Mouse (Mus musculus) hindbrain, embryonic 16.5 days (tissue): Measurements from ENCODE around the gene Cep128. TPM values are rescaled to one million over a fixed set of nuclear protein-coding genes. Genes with fewer than 3 reads are reported as not detected.

Experiments used
- ATAC-seq: fragments of 200-750 bp; cut with Nextera tagmentation; 2 replicates; pipeline ENCODE4 v1.8.0; 2017; ENCODE audit warnings: moderate TSS enrichment, moderate library complexity
- H3K27ac ChIP-seq: fragments of 300-500 bp; sonication (generic); 2 replicates; pipeline ENCODE4 v1.5.1; 2014; ENCODE audit warnings: low read depth, mild to moderate bottlenecking, control low read depth, low read length, moderate library complexity
- H3K27me3 ChIP-seq: fragments of 300-500 bp; sonication (generic); replicated peaks from 2 replicates; pipeline ENCODE4 v1.6.1; 2014; ENCODE audit warnings: low read length; ENCODE audit not compliant: control insufficient read depth, insufficient read depth
- H3K36me3 ChIP-seq: fragments of 300-500 bp; sonication (generic); 2 replicates; pipeline ENCODE4 v1.6.1; 2014; ENCODE audit warnings: mild to moderate bottlenecking, low read length, moderate library complexity, mixed read lengths; ENCODE audit not compliant: control insufficient read depth, insufficient read depth
- H3K4me1 ChIP-seq: fragments of 300-500 bp; sonication (generic); 2 replicates; pipeline ENCODE4 v1.6.1; 2014; ENCODE audit warnings: low read depth, low read length; ENCODE audit not compliant: control insufficient read depth, insufficient read depth
- H3K4me2 ChIP-seq: fragments of 300-500 bp; sonication (generic); 2 replicates; pipeline ENCODE4 v1.6.1; 2014; ENCODE audit warnings: mild to moderate bottlenecking, low read length, control low read depth, moderate library complexity
- H3K4me3 ChIP-seq: fragments of 300-500 bp; sonication (generic); 2 replicates; pipeline ENCODE4 v1.5.1; 2014; ENCODE audit warnings: mild to moderate bottlenecking, low read length, control low read depth, moderate library complexity
- H3K9ac ChIP-seq: fragments of 300-500 bp; sonication (generic); 2 replicates; pipeline ENCODE4 v1.6.1; 2014; ENCODE audit warnings: low read depth, mild to moderate bottlenecking, control low read depth, low read length, moderate library complexity
- H3K9me3 ChIP-seq: fragments of 300-500 bp; sonication (generic); 2 replicates; pipeline ENCODE4 v1.6.1; 2014; ENCODE audit warnings: mild to moderate bottlenecking, low read length, moderate library complexity; ENCODE audit not compliant: control insufficient read depth
- WGBS: fragments of 180-500 bp; shearing (Covaris S2); extraction: QIAGEN DNeasy Blood & Tissue Kit; methylation state at CpG from one replicate; pipeline ENCODE4 v1.1.7; 2014; 5-methylcytosine and 5-hydroxymethylcytosine counted together
- polyA plus RNA-seq: library from polyadenylated mRNA; unstranded; fragments of >200 nt; fragmentation: Nextera tagmentation; extraction: Ambion mirVana; gene quantifications from 2 replicates; pipeline ENCODE4 v1.2.1, GENCODE M21; 2015

Cep128 gene
- polyA plus RNA-seq, 1 experiment from 2014 or later, result 4.7 TPM

GRCm38 (mm10) chr12:91064368-91064999 lies 319.7 kb downstream of the Cep128 start:
- ATAC-seq, result no peak
- Histone ChIP-seq H3K4me2 (no peak overlapping the region), H3K27ac (no peak overlapping the region), H3K4me1 (no peaks in the 10 kb centered on the region), H3K4me3 (no peak overlapping the region), H3K9ac (no peak overlapping the region), H3K9me3 (no peaks in the 10 kb centered on the region), H3K27me3 (no peaks in the 10 kb centered on the region), H3K36me3 (no peaks in the 10 kb centered on the region)

GRCm38 (mm10) chr12:91063337-91064015 lies 320.7 kb downstream of the Cep128 start:
- H3K4me2 ChIP-seq, result no peak overlapping the region
- 85% methylated on average over 4 of the region's 4 CpGs for WGBS
- no peaks in the 10 kb centered on the region for H3K27me3 ChIP-seq
- H3K27ac ChIP-seq, result no peak overlapping the region
- H3K9ac ChIP-seq, result no peak overlapping the region
- no peaks in the 10 kb centered on the region for H3K4me1 ChIP-seq
- H3K9me3 ChIP-seq, result no peaks in the 10 kb centered on the region
- H3K36me3 ChIP-seq, result no peaks in the 10 kb centered on the region
- ATAC-seq, result no peak
- H3K4me3 ChIP-seq, result no peak overlapping the region

- H3K4me1 ChIP-seq, result no peaks in the 10 kb centered on the region
- H3K4me2 ChIP-seq, result no peak overlapping the region
- WGBS, result 72% methylated on average over 4 of the region's 4 CpGs
- no peaks in the 10 kb centered on the region for H3K9me3 ChIP-seq
- no peak for ATAC-seq
- no peaks in the 10 kb centered on the region for H3K27me3 ChIP-seq
- no peak overlapping the region for H3K4me3 ChIP-seq
- no peaks in the 10 kb centered on the region for H3K36me3 ChIP-seq
- no peak overlapping the region for H3K9ac ChIP-seq
- no peak overlapping the region for H3K27ac ChIP-seq
Measured at GRCm38 (mm10) chr12:91062681-91063080, 321.5 kb downstream of the Cep128 start.

DNA sequence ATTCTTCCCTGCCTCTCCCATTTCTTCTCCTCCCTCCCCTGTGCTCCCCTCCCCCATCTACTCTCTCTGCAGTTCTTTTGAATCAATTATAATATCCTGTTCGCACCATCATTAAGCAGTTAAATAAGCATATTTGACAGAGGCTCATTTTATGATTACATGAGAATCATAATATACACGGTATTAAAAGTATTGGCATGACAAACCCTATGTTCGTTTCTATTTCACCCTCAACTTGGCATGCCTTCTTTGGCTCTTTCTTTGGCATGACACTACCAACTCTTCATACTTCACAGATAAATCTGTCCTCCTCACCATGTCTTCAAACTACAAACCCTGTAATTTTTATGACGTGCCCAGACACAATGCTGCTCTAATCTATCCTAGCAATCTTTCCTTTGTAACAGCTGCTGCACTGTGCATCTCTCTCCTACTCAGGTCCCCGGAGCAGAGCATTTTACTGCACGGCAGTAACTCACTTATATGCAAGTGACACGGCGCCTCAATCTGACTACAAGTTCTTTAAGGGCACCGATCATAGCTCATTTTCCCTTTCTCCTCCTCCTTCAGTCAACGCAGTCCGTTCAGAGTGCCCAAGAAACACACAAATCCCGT lies 324.4 kb downstream of the Cep128 start:
- Histone ChIP-seq H3K36me3 (no peaks in the 10 kb centered on the region), H3K27me3 (no peaks in the 10 kb centered on the region), H3K4me1 (no peaks in the 10 kb centered on the region), H3K9ac (no peak overlapping the region), H3K4me2 (no peak overlapping the region), H3K9me3 (no peaks in the 10 kb centered on the region), H3K27ac (no peak overlapping the region), H3K4me3 (no peak overlapping the region)
- 79% methylated on average over 12 of the region's 12 CpGs for WGBS
- ATAC-seq, result no peak

DNA sequence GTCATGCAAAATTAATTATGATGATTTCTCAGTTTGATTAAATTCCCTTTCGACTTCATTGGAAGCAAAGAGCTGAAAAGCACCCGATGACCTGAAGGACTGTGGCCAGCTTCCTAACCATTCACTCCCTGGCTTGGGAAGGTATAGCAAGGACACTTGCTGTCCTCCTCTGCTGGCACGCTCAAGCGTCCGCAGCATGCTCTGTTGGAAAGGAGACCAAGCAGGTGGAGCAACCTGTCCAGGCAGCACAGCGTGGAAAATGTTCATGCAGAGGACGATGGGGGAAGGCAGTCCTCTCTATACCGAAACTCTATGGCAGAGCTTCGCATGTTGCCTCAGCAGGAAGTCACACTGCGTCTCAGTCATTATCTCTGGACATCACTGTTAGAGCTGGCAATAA lies 327.3 kb downstream of the Cep128 start:
- H3K9ac ChIP-seq, result no peak overlapping the region
- no peaks in the 10 kb centered on the region for H3K4me1 ChIP-seq
- no peak overlapping the region for H3K27ac ChIP-seq
- H3K9me3 ChIP-seq, result no peaks in the 10 kb centered on the region
- H3K4me3 ChIP-seq, result no peak overlapping the region
- no peak for ATAC-seq
- 79% methylated on average over 10 of the region's 10 CpGs for WGBS
- H3K36me3 ChIP-seq, result no peaks in the 10 kb centered on the region
- no peak overlapping the region for H3K4me2 ChIP-seq
- H3K27me3 ChIP-seq, result no peaks in the 10 kb centered on the region

DNA sequence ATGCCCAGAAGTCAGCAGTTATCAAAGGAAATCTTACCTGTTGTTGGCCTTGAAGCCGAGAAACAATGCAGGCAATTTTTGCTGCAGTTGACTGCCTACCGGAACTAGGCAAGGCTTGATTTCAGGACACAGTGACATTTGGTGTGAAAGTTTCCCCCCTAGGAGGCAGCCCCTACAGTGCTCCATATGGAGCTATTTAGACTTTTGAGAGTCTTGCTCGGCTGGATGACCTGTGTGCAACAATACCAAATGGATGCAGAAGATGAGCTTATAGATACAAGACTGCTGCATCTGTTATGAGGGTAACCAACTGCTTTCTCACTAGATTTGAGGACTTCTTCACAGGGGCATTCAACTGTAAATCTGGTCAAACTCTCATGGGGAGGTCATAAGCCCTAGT lies 331.9 kb downstream of the Cep128 start:
- Histone ChIP-seq H3K36me3 (no peaks in the 10 kb centered on the region), H3K9me3 (no peaks in the 10 kb centered on the region), H3K27ac (no peak overlapping the region), H3K4me1 (no peaks in the 10 kb centered on the region), H3K9ac (no peak overlapping the region), H3K4me3 (no peak overlapping the region), H3K27me3 (no peaks in the 10 kb centered on the region), H3K4me2 (no peak overlapping the region)
- 78% methylated on average over 3 of the region's 3 CpGs for WGBS
- no peak for ATAC-seq

DNA sequence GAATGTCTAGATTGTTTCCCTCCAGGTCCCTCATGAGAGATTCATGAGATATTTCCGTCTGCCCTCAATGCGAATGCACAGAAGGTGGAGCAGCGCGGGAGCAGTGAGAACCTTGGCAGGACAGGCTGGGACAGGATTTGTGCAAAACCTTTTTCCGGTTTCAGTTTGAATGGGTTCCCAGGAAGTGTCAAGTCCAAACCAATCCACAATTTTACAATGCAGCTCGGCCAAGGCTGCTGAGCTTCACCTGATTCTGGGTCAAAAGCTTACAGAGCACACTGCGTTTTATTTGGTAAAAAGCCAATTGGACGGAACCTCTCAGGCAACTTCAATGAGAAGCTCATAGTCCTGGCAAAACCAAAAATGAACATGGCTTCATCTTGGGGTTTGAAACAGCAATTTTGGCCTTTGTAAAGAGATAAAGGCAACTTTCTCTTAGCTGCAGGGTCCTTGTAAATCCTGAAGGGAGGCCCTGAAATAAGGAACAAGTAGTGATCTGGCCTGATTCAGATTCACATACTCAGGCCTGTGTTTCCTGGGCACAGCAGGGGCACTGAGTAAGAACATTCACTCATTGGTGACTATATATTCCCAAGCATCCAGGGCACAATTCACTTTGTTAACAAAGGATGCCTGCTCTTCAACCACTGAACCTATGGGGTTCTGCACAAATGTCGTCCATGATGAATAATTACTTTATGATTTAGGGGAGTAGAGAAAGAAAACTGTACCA lies 333.4 kb downstream of the Cep128 start:
- H3K4me1 ChIP-seq, result no peaks in the 10 kb centered on the region
- H3K4me2 ChIP-seq, result no peak overlapping the region
- H3K27ac ChIP-seq, result no peak overlapping the region
- ATAC-seq, result no peak
- no peak overlapping the region for H3K9ac ChIP-seq
- H3K4me3 ChIP-seq, result no peak overlapping the region
- no peaks in the 10 kb centered on the region for H3K9me3 ChIP-seq
- 86% methylated on average over 9 of the region's 9 CpGs for WGBS
- no peaks in the 10 kb centered on the region for H3K27me3 ChIP-seq
- no peaks in the 10 kb centered on the region for H3K36me3 ChIP-seq

- H3K9me3 ChIP-seq, result no peaks in the 10 kb centered on the region
- H3K9ac ChIP-seq, result no peak overlapping the region
- no peaks in the 10 kb centered on the region for H3K36me3 ChIP-seq
- H3K4me3 ChIP-seq, result no peak overlapping the region
- ATAC-seq, result no peak
- WGBS, result 70% methylated on average over 4 of the region's 4 CpGs
- no peak overlapping the region for H3K27ac ChIP-seq
- H3K27me3 ChIP-seq, result no peaks in the 10 kb centered on the region
- no peaks in the 10 kb centered on the region for H3K4me1 ChIP-seq
- H3K4me2 ChIP-seq, result no peak overlapping the region
Measured at GRCm38 (mm10) chr12:91041363-91041762, 342.8 kb downstream of the Cep128 start.

DNA sequence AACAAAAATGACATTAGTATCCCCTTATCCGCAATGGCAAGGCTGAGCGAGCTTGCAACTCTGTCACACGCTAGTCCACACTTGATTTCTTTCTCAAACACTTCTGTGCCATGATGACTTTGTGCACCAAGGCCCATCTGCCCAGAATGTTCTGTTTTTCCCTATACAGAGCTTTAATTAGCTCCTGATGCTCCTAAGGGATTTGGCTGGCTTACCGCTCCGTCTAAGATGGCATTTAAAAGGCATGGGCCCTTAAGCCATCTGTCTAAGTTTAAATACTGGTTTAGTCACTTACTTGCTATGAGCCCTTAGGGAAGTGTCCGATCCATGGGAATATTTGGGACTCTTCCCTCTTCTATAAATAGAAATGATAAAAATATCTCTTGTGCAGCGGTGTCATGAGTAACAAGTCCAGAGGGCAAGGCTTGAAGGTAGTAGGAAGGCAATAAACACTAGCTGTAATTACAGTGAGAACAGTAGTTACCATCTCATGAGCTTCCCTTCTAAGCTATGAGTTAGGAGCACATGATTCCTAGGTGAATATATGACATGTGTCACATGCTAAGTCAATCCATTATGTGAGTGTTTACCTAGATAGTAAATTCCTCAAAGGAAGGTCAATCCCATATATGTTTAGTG lies 343.8 kb downstream of the Cep128 start:
- Histone ChIP-seq H3K4me2 (no peak overlapping the region), H3K36me3 (no peaks in the 10 kb centered on the region), H3K27ac (no peak overlapping the region), H3K9me3 (no peaks in the 10 kb centered on the region), H3K4me1 (no peaks in the 10 kb centered on the region), H3K27me3 (no peaks in the 10 kb centered on the region), H3K4me3 (no peak overlapping the region), H3K9ac (no peak overlapping the region)
- 60% methylated on average over 7 of the region's 7 CpGs for WGBS
- ATAC-seq, result peak; percentile 27; the same call in 1 of the 2 replicates
